Mouse (Mus musculus) hindbrain, postnatal 0 days (tissue): ENCODE data around the gene Gm3854. TPM values are rescaled to one million over a fixed set of nuclear protein-coding genes. Genes with fewer than 3 reads are reported as not detected.
"Not testable (repeated sequence)": the region's sequence is repeated elsewhere in the genome, so short reads cannot be mapped to it uniquely, and the experiment has no call there.

Experiments
- ATAC-seq: fragments of 200-750 bp; cut with Nextera tagmentation; 2 replicates; pipeline ENCODE4 v1.8.0; 2017; ENCODE audit warnings: mild to moderate bottlenecking, moderate TSS enrichment, moderate library complexity
- DNase-seq: peaks from one replicate; pipeline ENCODE4 v3.0.0-alpha.2; 2015; ENCODE audit warnings: low spot score
- H3K27ac ChIP-seq: fragments of 300-500 bp; sonication (generic); 2 replicates; pipeline ENCODE4 v1.5.1; 2014; ENCODE audit warnings: mild to moderate bottlenecking
- H3K27me3 ChIP-seq: fragments of 300-500 bp; sonication (generic); 2 replicates; pipeline ENCODE4 v1.6.1; 2014; ENCODE audit warnings: low read length, mixed read lengths; ENCODE audit not compliant: insufficient read depth
- H3K36me3 ChIP-seq: fragments of 300-500 bp; sonication (generic); 2 replicates; pipeline ENCODE4 v1.6.1; 2014; ENCODE audit warnings: low read length, mixed read lengths; ENCODE audit not compliant: insufficient read depth
- H3K4me1 ChIP-seq: fragments of 300-500 bp; sonication (generic); 2 replicates; pipeline ENCODE4 v1.6.1; 2014; ENCODE audit warnings: antibody characterized with exemption, low read length, mixed read lengths; ENCODE audit not compliant: insufficient read depth
- H3K4me2 ChIP-seq: fragments of 300-500 bp; sonication (generic); 2 replicates; pipeline ENCODE4 v1.6.1; 2014; ENCODE audit warnings: low read depth, mild to moderate bottlenecking, low read length, moderate library complexity, mixed read lengths
- H3K4me3 ChIP-seq: fragments of 300-500 bp; sonication (generic); 2 replicates; pipeline ENCODE4 v1.5.1; 2014; ENCODE audit warnings: low read length
- H3K9ac ChIP-seq: fragments of 300-500 bp; sonication (generic); replicated peaks from 2 replicates; pipeline ENCODE4 v1.6.1; 2014; ENCODE audit warnings: mild to moderate bottlenecking, low read length, moderate library complexity, mixed read lengths
- H3K9me3 ChIP-seq: fragments of 300-500 bp; sonication (generic); 2 replicates; pipeline ENCODE4 v1.6.1; 2016; ENCODE audit warnings: low read length, mixed read lengths
- CTCF ChIP-seq: IDR thresholded peaks from 2 replicates; pipeline ENCODE4 v1.5.1; 2016; ENCODE audit warnings: antibody characterized with exemption, control low read depth, low read depth
- whole genome bisulfite sequencing: fragments of 180-500 bp; shearing (Covaris S2); extraction: QIAGEN DNeasy Blood & Tissue Kit; methylation state at CpG from one replicate; pipeline ENCODE4 v1.1.7; 2014; 5-methylcytosine and 5-hydroxymethylcytosine counted together
- polyA plus RNA-seq: library from polyadenylated mRNA; unstranded; fragments of >200 nt; fragmentation: Nextera tagmentation; extraction: Ambion mirVana; gene quantifications from 2 replicates; pipeline ENCODE4 v1.2.1, GENCODE M21; 2015
- total RNA-seq: library from RNA; depleted of rRNA; stranded (reverse); fragments of >200 nt; gene quantifications from 2 replicates; pipeline ENCODE4 v1.2.3, GENCODE M21; 2014; rRNA removed

The Gm3854 gene
- total RNA-seq: 2.7 and 3.1 TPM in 2 replicates
- 4.6 and 5.0 TPM in 2 replicates for polyA plus RNA-seq

- no peaks in the 10 kb centered on the region for H3K4me1 ChIP-seq
- H3K27me3 ChIP-seq: no peaks in the 10 kb centered on the region
- H3K9me3 ChIP-seq: no peaks in the 10 kb centered on the region
- peak within 1 kb of the TSS; percentile 88 for H3K27ac ChIP-seq
- peak within 1 kb of the TSS; percentile 58 for H3K4me2 ChIP-seq
- peak; percentile 95 for ATAC-seq
- TF ChIP-seq CTCF: no peak
- WGBS: 1% methylated on average over 26 of the region's 26 CpGs
- peak; percentile 93 for DNase-seq
- H3K36me3 ChIP-seq: no peaks in the 10 kb centered on the region
- H3K9ac ChIP-seq: peak within 1 kb of the TSS; percentile 52
- peak within 1 kb of the TSS; percentile 57 for H3K4me3 ChIP-seq
Observed at GRCm38 (mm10) chr7:6343501-6344071, at the start of gene Gm3854. Gene Gm3854 (plus strand): TSS chr7:6343759.

DNA sequence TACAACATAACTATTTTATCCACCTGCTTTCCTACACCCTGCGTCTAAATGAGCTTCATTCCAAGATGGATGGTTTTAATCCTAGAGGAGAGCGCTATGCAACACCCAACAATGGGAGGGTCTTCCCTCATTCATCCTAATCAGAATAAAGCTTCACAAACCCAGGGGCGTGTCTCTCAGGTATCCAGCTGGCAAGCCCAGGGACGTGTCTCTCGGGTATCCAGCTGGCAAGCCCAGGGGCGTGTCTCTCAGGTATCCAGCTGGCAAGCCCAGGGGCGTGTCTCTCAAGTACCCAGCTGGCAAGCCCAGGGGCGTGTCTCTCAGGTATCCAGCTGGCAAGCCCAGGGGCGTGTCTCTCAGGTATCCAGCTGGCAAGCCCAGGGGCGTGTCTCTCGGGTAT, 42.8 kb upstream of the Gm3854 start:
- whole genome bisulfite sequencing: 77% methylated on average over 11 of the region's 11 CpGs
- DNase-seq, H3K4me2 ChIP-seq, H3K9me3 ChIP-seq, H3K9ac ChIP-seq, H3K27me3 ChIP-seq, H3K4me1 ChIP-seq, H3K4me3 ChIP-seq, H3K27ac ChIP-seq, ATAC-seq: not testable (repeated sequence)
- peaks cover 22% of the 10 kb centered on the region for H3K36me3 ChIP-seq

DNA sequence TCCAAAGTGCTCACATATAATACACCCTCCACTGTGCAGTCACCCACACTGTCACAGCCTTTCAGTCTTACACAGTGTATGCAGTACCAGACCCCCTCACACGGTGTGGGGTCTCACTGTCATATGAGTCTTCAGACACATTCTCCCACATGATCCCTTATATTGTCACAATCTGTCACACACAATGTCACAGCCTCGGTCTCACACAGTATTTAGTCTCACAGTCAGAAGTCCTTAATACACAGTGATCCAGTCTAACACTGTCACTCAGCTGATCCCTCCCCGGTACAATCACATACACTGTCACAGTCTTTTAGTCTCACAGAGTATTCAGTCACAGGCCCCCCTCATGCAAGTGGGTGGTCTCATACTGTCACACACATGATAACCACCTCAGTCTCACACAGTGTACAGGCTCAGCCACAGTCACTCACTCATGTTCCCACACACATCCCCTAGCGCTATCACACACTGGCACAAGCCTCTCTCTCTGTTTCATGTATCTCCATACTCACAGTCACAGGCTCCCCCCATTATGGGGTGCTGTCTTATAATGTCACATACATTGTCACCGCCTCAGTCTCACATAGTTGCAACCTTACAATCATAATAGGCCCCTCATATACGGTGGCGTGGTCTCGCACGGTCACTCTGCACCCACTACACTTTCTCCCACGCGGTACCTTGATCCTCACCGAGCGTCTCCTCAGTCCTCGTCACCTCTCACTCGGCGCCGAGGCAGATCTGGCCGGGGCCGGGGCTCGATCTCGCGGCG, 12.9 kb upstream of the Gm3854 start:
- WGBS: 11% methylated on average over 23 of the region's 23 CpGs
- Histone ChIP-seq H3K9me3 (no peaks in the 10 kb centered on the region), H3K9ac (peak overlapping the region; percentile 68), H3K4me1 (0 out of 2 replicates have a peak, but pooled peaks cover 8% of the 10 kb centered on the region), H3K27me3 (no peaks in the 10 kb centered on the region), H3K4me2 (peak overlapping the region; percentile 65), H3K36me3 (no peaks in the 10 kb centered on the region), H3K27ac (peak overlapping the region; percentile 84), H3K4me3 (peak overlapping the region; percentile 54)
- ATAC-seq (peak; percentile 86), DNase-seq (peak; percentile 43)
- no peak; the same call in 1 of the 2 replicates for TF ChIP-seq CTCF

GRCm38 (mm10) chr7:6331233-6331956, 12.2 kb upstream of the Gm3854 start, which contains the start of gene Zfp583:
Gene Zfp583 (minus strand): TSS chr7:6331285.
- Histone ChIP-seq H3K9ac (peak within 1 kb of the TSS; percentile 68), H3K27ac (peak within 1 kb of the TSS; percentile 84), H3K36me3 (no peaks in the 10 kb centered on the region), H3K4me1 (0 out of 2 replicates have a peak, but pooled peaks cover 8% of the 10 kb centered on the region), H3K4me2 (peak within 1 kb of the TSS; percentile 65), H3K27me3 (no peaks in the 10 kb centered on the region), H3K4me3 (peak within 1 kb of the TSS; percentile 54), H3K9me3 (no peaks in the 10 kb centered on the region)
- ATAC-seq: peak; percentile 94
- WGBS: 4% methylated on average over 31 of the region's 31 CpGs
- DNase-seq: peak; percentile 96
- TF ChIP-seq CTCF: no peak

DNA sequence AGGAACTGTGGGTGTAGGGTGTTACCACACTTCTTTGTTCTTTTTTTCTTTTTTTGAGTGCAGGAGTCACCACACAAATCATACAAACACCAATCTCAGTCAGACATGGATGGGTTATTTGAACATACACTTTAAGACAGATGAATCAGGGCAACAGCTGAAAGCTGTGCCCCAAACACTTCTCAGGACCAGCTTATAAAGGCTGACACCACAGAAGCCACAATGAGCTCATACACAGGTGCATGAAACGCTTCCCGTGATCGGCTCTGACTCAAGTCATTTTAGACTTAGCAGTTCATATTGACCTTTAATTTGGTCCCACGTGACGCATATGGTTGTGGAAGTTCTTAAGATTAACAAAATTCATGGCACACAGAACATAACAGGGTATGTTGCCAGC, 3.7 kb upstream of the Gm3854 start:
- Histone ChIP-seq H3K4me1 (no peaks in the 10 kb centered on the region), H3K9ac (no peak overlapping the region), H3K27ac (no peak overlapping the region), H3K4me2 (no peak overlapping the region), H3K4me3 (no peak overlapping the region), H3K27me3 (no peaks in the 10 kb centered on the region), H3K36me3 (no peaks in the 10 kb centered on the region), H3K9me3 (no peaks in the 10 kb centered on the region)
- no peak for TF ChIP-seq CTCF
- WGBS: 88% methylated on average over 5 of the region's 5 CpGs
- ATAC-seq (no peak), DNase-seq (no peak)

GRCm38 (mm10) chr7:6344124-6344523, 565 bp downstream of the Gm3854 start:
- 32% methylated on average over 10 of the region's 10 CpGs for WGBS
- H3K36me3 ChIP-seq: no peaks in the 10 kb centered on the region
- DNase-seq: no peak
- H3K4me3 ChIP-seq: peak overlapping the region; percentile 57
- peak overlapping the region; percentile 58 for H3K4me2 ChIP-seq
- H3K27ac ChIP-seq: peak overlapping the region; percentile 88
- H3K27me3 ChIP-seq: no peaks in the 10 kb centered on the region
- peak overlapping the region; percentile 52 for H3K9ac ChIP-seq
- no peak for TF ChIP-seq CTCF
- no peaks in the 10 kb centered on the region for H3K9me3 ChIP-seq
- ATAC-seq: peak; percentile 11; the same call in 1 of the 2 replicates
- H3K4me1 ChIP-seq: no peaks in the 10 kb centered on the region
